Mouse (Mus musculus) heart, embryonic 10.5 days (tissue): ENCODE results near the gene Prex1. TPM values are rescaled to one million over a fixed set of nuclear protein-coding genes. Genes with fewer than 3 reads are reported as not detected.

ENCODE experiments used
- DNase-seq: peaks from one replicate; pipeline ENCODE4 v3.0.0-alpha.2; 2017; ENCODE audit warnings: low spot score
- H3K27ac ChIP-seq: fragments of 300-500 bp; sonication (generic); 2 replicates; pipeline ENCODE4 v1.5.1; 2016; ENCODE audit warnings: mild to moderate bottlenecking
- H3K27me3 ChIP-seq: fragments of 300-500 bp; sonication (generic); 2 replicates; pipeline ENCODE4 v1.6.1; 2016; ENCODE audit warnings: mild to moderate bottlenecking; ENCODE audit not compliant: poor library complexity, insufficient read depth, severe bottlenecking
- H3K36me3 ChIP-seq: fragments of 300-500 bp; sonication (generic); 2 replicates; pipeline ENCODE4 v1.6.1; 2016; ENCODE audit warnings: mild to moderate bottlenecking, moderate library complexity
- H3K4me1 ChIP-seq: fragments of 300-500 bp; sonication (generic); 2 replicates; pipeline ENCODE4 v1.6.1; 2016; ENCODE audit warnings: mild to moderate bottlenecking
- H3K4me3 ChIP-seq: fragments of 300-500 bp; sonication (generic); 2 replicates; pipeline ENCODE4 v1.5.1; 2016; ENCODE audit warnings: mild to moderate bottlenecking, moderate library complexity
- H3K9me3 ChIP-seq: fragments of 300-500 bp; sonication (generic); 2 replicates; pipeline ENCODE4 v1.6.1; 2016; ENCODE audit warnings: mild to moderate bottlenecking, moderate library complexity
- WGBS: fragments of 180-500 bp; shearing (Covaris S2); methylation state at CpG from one replicate; pipeline ENCODE4 v1.1.7; 2016; 5-methylcytosine and 5-hydroxymethylcytosine counted together
- polyA plus RNA-seq: library from polyadenylated mRNA; unstranded; fragments of >200 nt; fragmentation: Nextera tagmentation; extraction: Ambion mirVana; gene quantifications from 2 replicates; pipeline ENCODE4 v1.2.1, GENCODE M21; 2016

The Prex1 gene
- polyA plus RNA-seq, 1 experiment from 2014 or later = 13.2 TPM

GRCm38 (mm10) chr2:166544575-166545251, 168.9 kb downstream of the Prex1 start:
- peak overlapping the region; percentile 13; the same call in 1 of the 2 replicates for H3K27ac ChIP-seq
- DNase-seq = no peak
- no peak overlapping the region for H3K4me3 ChIP-seq
- no peaks in the 10 kb centered on the region; the same call in 1 of the 2 replicates for H3K9me3 ChIP-seq
- peaks cover 39% of the 10 kb centered on the region for H3K4me1 ChIP-seq
- peaks cover 2% of the 10 kb centered on the region; the same call in 1 of the 2 replicates for H3K27me3 ChIP-seq
- 54% methylated on average over 7 of the region's 7 CpGs for WGBS
- H3K36me3 ChIP-seq = 0 out of 2 replicates have a peak, but pooled peaks cover 3% of the 10 kb centered on the region

GRCm38 (mm10) chr2:166541112-166541928, 172.3 kb downstream of the Prex1 start:
- WGBS = 44% methylated on average over 11 of the region's 11 CpGs
- Histone ChIP-seq H3K4me3 (no peak overlapping the region), H3K4me1 (peaks cover 43% of the 10 kb centered on the region), H3K27ac (peak overlapping the region; percentile 23; the same call in 1 of the 2 replicates), H3K36me3 (0 out of 2 replicates have a peak, but pooled peaks cover 3% of the 10 kb centered on the region), H3K9me3 (no peaks in the 10 kb centered on the region; the same call in 1 of the 2 replicates), H3K27me3 (no peaks in the 10 kb centered on the region)
- DNase-seq = no peak

GRCm38 (mm10) chr2:166540216-166540615, 173.4 kb downstream of the Prex1 start:
- no peak overlapping the region for H3K4me3 ChIP-seq
- WGBS = 86% methylated on average over 1 of the region's 1 CpGs
- no peak overlapping the region for H3K27ac ChIP-seq
- no peak for DNase-seq
- H3K4me1 ChIP-seq = peaks cover 33% of the 10 kb centered on the region
- H3K9me3 ChIP-seq = no peaks in the 10 kb centered on the region; the same call in 1 of the 2 replicates
- no peaks in the 10 kb centered on the region for H3K27me3 ChIP-seq
- H3K36me3 ChIP-seq = 0 out of 2 replicates have a peak, but pooled peaks cover 3% of the 10 kb centered on the region

- no peak overlapping the region for H3K4me3 ChIP-seq
- DNase-seq = no peak
These were observed 176.7 kb downstream of the Prex1 start for GRCm38 (mm10) chr2:166536896-166537295.

GRCm38 (mm10) chr2:166535519-166535918, 178.1 kb downstream of the Prex1 start:
- WGBS = 83% methylated on average over 11 of the region's 11 CpGs
- Histone ChIP-seq H3K27ac (0 out of 2 replicates have a peak overlapping the region, but pooled peaks have one; percentile 22), H3K9me3 (no peaks in the 10 kb centered on the region), H3K4me3 (no peak overlapping the region), H3K27me3 (no peaks in the 10 kb centered on the region), H3K4me1 (peaks cover 15% of the 10 kb centered on the region), H3K36me3 (no peaks in the 10 kb centered on the region)
- no peak for DNase-seq

More at GRCm38 (mm10) chr2:166536896-166537295, 176.7 kb downstream of the Prex1 start:
- H3K9me3 ChIP-seq = no peaks in the 10 kb centered on the region
- WGBS = 97% methylated on average over 3 of the region's 3 CpGs
- peaks cover 26% of the 10 kb centered on the region for H3K4me1 ChIP-seq
- no peaks in the 10 kb centered on the region for H3K27me3 ChIP-seq
- no peaks in the 10 kb centered on the region for H3K36me3 ChIP-seq
- H3K27ac ChIP-seq = no peak overlapping the region

GRCm38 (mm10) chr2:166526204-166526603, 187.4 kb downstream of the Prex1 start:
- Histone ChIP-seq H3K9me3 (peaks cover 4% of the 10 kb centered on the region; the same call in 1 of the 2 replicates), H3K27ac (no peak overlapping the region), H3K4me3 (no peak overlapping the region), H3K4me1 (peaks cover 43% of the 10 kb centered on the region), H3K27me3 (no peaks in the 10 kb centered on the region), H3K36me3 (no peaks in the 10 kb centered on the region)
- 75% methylated on average over 9 of the region's 9 CpGs for WGBS
- DNase-seq = no peak

GRCm38 (mm10) chr2:166523156-166523890, 190.3 kb downstream of the Prex1 start:
- Histone ChIP-seq H3K4me3 (no peak overlapping the region), H3K27me3 (0 out of 2 replicates have a peak, but pooled peaks cover 9% of the 10 kb centered on the region), H3K4me1 (peaks cover 47% of the 10 kb centered on the region), H3K9me3 (no peaks in the 10 kb centered on the region), H3K27ac (peak overlapping the region; percentile 87), H3K36me3 (no peaks in the 10 kb centered on the region)
- whole genome bisulfite sequencing = 77% methylated on average over 10 of the region's 10 CpGs
- DNase-seq = no peak

- peaks cover 50% of the 10 kb centered on the region for H3K4me1 ChIP-seq
- DNase-seq = no peak
- no peaks in the 10 kb centered on the region for H3K36me3 ChIP-seq
- peak overlapping the region; percentile 87 for H3K27ac ChIP-seq
- WGBS = 83% methylated on average over 15 of the region's 15 CpGs
- no peak overlapping the region for H3K4me3 ChIP-seq
- 0 out of 2 replicates have a peak, but pooled peaks cover 10% of the 10 kb centered on the region for H3K27me3 ChIP-seq
- no peaks in the 10 kb centered on the region for H3K9me3 ChIP-seq
These were observed 191.0 kb downstream of the Prex1 start for GRCm38 (mm10) chr2:166522612-166523120.

GRCm38 (mm10) chr2:166521878-166522611, 191.6 kb downstream of the Prex1 start:
- Histone ChIP-seq H3K36me3 (no peaks in the 10 kb centered on the region), H3K27me3 (0 out of 2 replicates have a peak, but pooled peaks cover 10% of the 10 kb centered on the region), H3K9me3 (no peaks in the 10 kb centered on the region), H3K4me1 (peaks cover 55% of the 10 kb centered on the region), H3K27ac (peak overlapping the region; percentile 87), H3K4me3 (peak overlapping the region; percentile 32; the same call in 1 of the 2 replicates)
- no peak for DNase-seq
- WGBS = 23% methylated on average over 16 of the region's 16 CpGs

GRCm38 (mm10) chr2:166521461-166521860, 192.2 kb downstream of the Prex1 start:
- Histone ChIP-seq H3K36me3 (no peaks in the 10 kb centered on the region), H3K9me3 (no peaks in the 10 kb centered on the region), H3K4me1 (peaks cover 57% of the 10 kb centered on the region), H3K27ac (peak overlapping the region; percentile 87), H3K4me3 (no peak overlapping the region; the same call in 1 of the 2 replicates), H3K27me3 (0 out of 2 replicates have a peak, but pooled peaks cover 10% of the 10 kb centered on the region)
- 89% methylated on average over 5 of the region's 5 CpGs for WGBS
- no peak for DNase-seq

GRCm38 (mm10) chr2:166520536-166520935, 193.1 kb downstream of the Prex1 start:
- H3K4me1 ChIP-seq = peaks cover 55% of the 10 kb centered on the region
- DNase-seq = no peak
- H3K9me3 ChIP-seq = no peaks in the 10 kb centered on the region
- H3K27me3 ChIP-seq = 0 out of 2 replicates have a peak, but pooled peaks cover 10% of the 10 kb centered on the region
- H3K4me3 ChIP-seq = no peak overlapping the region
- H3K36me3 ChIP-seq = no peaks in the 10 kb centered on the region
- peak overlapping the region; percentile 52; the same call in 1 of the 2 replicates for H3K27ac ChIP-seq
- WGBS = 88% methylated on average over 12 of the region's 12 CpGs
